Mouse (Mus musculus): ENCODE data around the gene Olfr1394.
"Not testable (repeated sequence)": the region's sequence is repeated elsewhere in the genome, so short reads cannot be mapped to it uniquely, and the experiment has no call there.

Olfr1394 gene

GRCm38 (mm10) chr11:49154077-49154476 is at the start of gene Olfr1394:
Gene Olfr1394, plus strand, starts transcription at chr11:49154377.
- no peak for DNase-seq (ENCODE audit: extremely low spot score, low read depth, low spot score)

- DNase-seq (ENCODE audit: extremely low spot score, low read depth, low spot score) = no peak
Measured at GRCm38 (mm10) chr11:49105752-49106151, 48.4 kb upstream of the Olfr1394 start.

GRCm38 (mm10) chr11:49107650-49108537 is 46.3 kb upstream of the Olfr1394 start:
- DNase-seq (ENCODE audit: extremely low spot score, low read depth, low spot score) = no peak

- no peak for DNase-seq (ENCODE audit: extremely low spot score, low read depth, low spot score)
Measured at GRCm38 (mm10) chr11:49108833-49109232, 45.3 kb upstream of the Olfr1394 start.

GRCm38 (mm10) chr11:49111000-49111399 is 43.2 kb upstream of the Olfr1394 start:
- no peak for DNase-seq (ENCODE audit: extremely low spot score, low read depth, low spot score)

GRCm38 (mm10) chr11:49112624-49113219 is 41.5 kb upstream of the Olfr1394 start:
- DNase-seq (ENCODE audit: extremely low spot score, low read depth, low spot score) = no peak

GRCm38 (mm10) chr11:49114158-49114557 is 40.0 kb upstream of the Olfr1394 start:
- DNase-seq (ENCODE audit: extremely low spot score, low read depth, low spot score) = no peak

GRCm38 (mm10) chr11:49114774-49115173 is 39.4 kb upstream of the Olfr1394 start, which contains the start of gene Olfr1396:
Gene Olfr1396, minus strand, starts transcription at chr11:49114874.
- no peak for DNase-seq (ENCODE audit: extremely low spot score, low read depth, low spot score)

GRCm38 (mm10) chr11:49119635-49120034 is 34.5 kb upstream of the Olfr1394 start:
- no peak for DNase-seq (ENCODE audit: extremely low spot score, low read depth, low spot score)

- no peak for DNase-seq (ENCODE audit: extremely low spot score, low read depth, low spot score)
Measured at GRCm38 (mm10) chr11:49124169-49124568, 30.0 kb upstream of the Olfr1394 start.

GRCm38 (mm10) chr11:49141974-49142373 is 12.2 kb upstream of the Olfr1394 start, which contains the start of gene Olfr1395:
Gene Olfr1395, plus strand, starts transcription at chr11:49142274.
- DNase-seq (ENCODE audit: extremely low spot score, low read depth, low spot score) = no peak

- DNase-seq (ENCODE audit: extremely low spot score, low read depth, low spot score) = no peak
Measured at GRCm38 (mm10) chr11:49156821-49157814, 2.9 kb downstream of the Olfr1394 start.

GRCm38 (mm10) chr11:49168839-49169611 is 14.8 kb downstream of the Olfr1394 start:
- DNase-seq (ENCODE audit: extremely low spot score, low read depth, low spot score) = no peak

GRCm38 (mm10) chr11:49170576-49170975 is 16.4 kb downstream of the Olfr1394 start:
- DNase-seq (ENCODE audit: extremely low spot score, low read depth, low spot score) = no peak

- DNase-seq (ENCODE audit: extremely low spot score, low read depth, low spot score) = no peak
Measured at GRCm38 (mm10) chr11:49175345-49175744, 21.2 kb downstream of the Olfr1394 start.

- DNase-seq (ENCODE audit: extremely low spot score, low read depth, low spot score) = not testable (repeated sequence)
Measured at GRCm38 (mm10) chr11:49176047-49176779, 22.0 kb downstream of the Olfr1394 start.

GRCm38 (mm10) chr11:49183172-49183571 is 29.0 kb downstream of the Olfr1394 start:
- DNase-seq (ENCODE audit: extremely low spot score, low read depth, low spot score) = no peak

- DNase-seq (ENCODE audit: extremely low spot score, low read depth, low spot score) = no peak
Measured at GRCm38 (mm10) chr11:49186452-49186851, 32.3 kb downstream of the Olfr1394 start.

GRCm38 (mm10) chr11:49186955-49187488 is 32.8 kb downstream of the Olfr1394 start, which contains the start of gene Btnl9:
Gene Btnl9, minus strand, starts transcription at chr11:49187159.
- no peak for DNase-seq (ENCODE audit: extremely low spot score, low read depth, low spot score)
